Mouse (Mus musculus): Measurements from ENCODE around the gene B430306N03Rik.
"Not testable (repeated sequence)": the region's sequence is repeated elsewhere in the genome, so short reads cannot be mapped to it uniquely, and the experiment has no call there.

The B430306N03Rik gene

GRCm38 (mm10) chr17:48312124-48312523, 3.8 kb upstream of the B430306N03Rik start:
- no peak for ATAC-seq (ENCODE audit: low TSS enrichment)

GRCm38 (mm10) chr17:48318686-48319085, 2.7 kb downstream of the B430306N03Rik start:
- ATAC-seq (ENCODE audit: low TSS enrichment) = no peak

- no peak for ATAC-seq (ENCODE audit: low TSS enrichment)
Observed at GRCm38 (mm10) chr17:48321279-48321678, 5.3 kb downstream of the B430306N03Rik start.

GRCm38 (mm10) chr17:48323236-48323635, 7.3 kb downstream of the B430306N03Rik start:
- no peak for ATAC-seq (ENCODE audit: low TSS enrichment)

- no peak for ATAC-seq (ENCODE audit: low TSS enrichment)
Observed at GRCm38 (mm10) chr17:48324258-48324657, 8.3 kb downstream of the B430306N03Rik start.

- ATAC-seq (ENCODE audit: low TSS enrichment) = no peak
Observed at GRCm38 (mm10) chr17:48325093-48325492, 9.2 kb downstream of the B430306N03Rik start.

- ATAC-seq (ENCODE audit: low TSS enrichment) = no peak
Observed at GRCm38 (mm10) chr17:48325638-48326037, 9.7 kb downstream of the B430306N03Rik start.

GRCm38 (mm10) chr17:48326656-48327055, 10.7 kb downstream of the B430306N03Rik start:
- ATAC-seq (ENCODE audit: low TSS enrichment) = peak; percentile 97

GRCm38 (mm10) chr17:48332524-48332923, 16.6 kb downstream of the B430306N03Rik start:
- no peak for ATAC-seq (ENCODE audit: low TSS enrichment)

GRCm38 (mm10) chr17:48334186-48334585, 18.2 kb downstream of the B430306N03Rik start:
- ATAC-seq (ENCODE audit: low TSS enrichment) = peak; percentile 55; the same call in 1 of the 2 replicates

GRCm38 (mm10) chr17:48336857-48337256, 20.9 kb downstream of the B430306N03Rik start:
- ATAC-seq (ENCODE audit: low TSS enrichment) = peak; percentile 82

- ATAC-seq (ENCODE audit: low TSS enrichment) = no peak
Observed at GRCm38 (mm10) chr17:48340267-48340666, 24.3 kb downstream of the B430306N03Rik start.

- ATAC-seq (ENCODE audit: low TSS enrichment) = peak; percentile 71
Observed at GRCm38 (mm10) chr17:48341947-48342346, 26.0 kb downstream of the B430306N03Rik start.

GRCm38 (mm10) chr17:48343065-48343464, 27.1 kb downstream of the B430306N03Rik start:
- ATAC-seq (ENCODE audit: low TSS enrichment) = no peak

GRCm38 (mm10) chr17:48345824-48346223, 29.9 kb downstream of the B430306N03Rik start:
- no peak for ATAC-seq (ENCODE audit: low TSS enrichment)

GRCm38 (mm10) chr17:48346231-48346630, 30.3 kb downstream of the B430306N03Rik start, which contains the start of gene Trem2:
TSS of gene Trem2 (plus strand) at chr17:48346401.
- peak; percentile 29; the same call in 1 of the 2 replicates for ATAC-seq (ENCODE audit: low TSS enrichment)

GRCm38 (mm10) chr17:48346834-48347233, 30.9 kb downstream of the B430306N03Rik start:
- ATAC-seq (ENCODE audit: low TSS enrichment) = peak; percentile 14; the same call in 1 of the 2 replicates

- no peak for ATAC-seq (ENCODE audit: low TSS enrichment)
Observed at GRCm38 (mm10) chr17:48347287-48347686, 31.3 kb downstream of the B430306N03Rik start.

GRCm38 (mm10) chr17:48350681-48351193, 34.8 kb downstream of the B430306N03Rik start:
- ATAC-seq (ENCODE audit: low TSS enrichment) = no peak

- not testable (repeated sequence) for ATAC-seq (ENCODE audit: low TSS enrichment)
Observed at GRCm38 (mm10) chr17:48352976-48353375, 37.0 kb downstream of the B430306N03Rik start.

- ATAC-seq (ENCODE audit: low TSS enrichment) = no peak
Observed at GRCm38 (mm10) chr17:48355822-48356221, 39.9 kb downstream of the B430306N03Rik start.

GRCm38 (mm10) chr17:48357892-48358291, 42.0 kb downstream of the B430306N03Rik start:
- ATAC-seq (ENCODE audit: low TSS enrichment) = peak; percentile 64

- ATAC-seq (ENCODE audit: low TSS enrichment) = no peak
Observed at GRCm38 (mm10) chr17:48359616-48360015, 43.7 kb downstream of the B430306N03Rik start, which contains the start of gene Treml1. TSS of gene Treml1 (plus strand) at chr17:48359916.

- ATAC-seq (ENCODE audit: low TSS enrichment) = no peak
Observed at GRCm38 (mm10) chr17:48360462-48360861, 44.5 kb downstream of the B430306N03Rik start.

Measured in frontal cortex, adult (tissue).